Mouse (Mus musculus) C2C12 (cell line): ENCODE results near the gene Aasdhppt.
A peak's percentile ranks its signal among the peaks of the same experiment; 100 is the strongest.

Source experiments
- CEBPB ChIP-seq: IDR thresholded peaks from one replicate; pipeline ENCODE4 v1.6.1; 2011; ENCODE audit warnings: low read depth, mild to moderate bottlenecking, control low read depth, moderate library complexity
- CTCF ChIP-seq: IDR thresholded peaks from one replicate; pipeline ENCODE4 v1.5.1; 2011; ENCODE audit not compliant: control insufficient read depth, insufficient read depth, insufficient read length
- MAX ChIP-seq: IDR thresholded peaks from one replicate; pipeline ENCODE4 v1.6.1; 2011; ENCODE audit warnings: mild to moderate bottlenecking, control low read depth
- USF1 ChIP-seq: IDR thresholded peaks from one replicate; pipeline ENCODE4 v1.6.1; 2011; ENCODE audit warnings: low read depth, mild to moderate bottlenecking, control low read depth, moderate library complexity

DNA sequence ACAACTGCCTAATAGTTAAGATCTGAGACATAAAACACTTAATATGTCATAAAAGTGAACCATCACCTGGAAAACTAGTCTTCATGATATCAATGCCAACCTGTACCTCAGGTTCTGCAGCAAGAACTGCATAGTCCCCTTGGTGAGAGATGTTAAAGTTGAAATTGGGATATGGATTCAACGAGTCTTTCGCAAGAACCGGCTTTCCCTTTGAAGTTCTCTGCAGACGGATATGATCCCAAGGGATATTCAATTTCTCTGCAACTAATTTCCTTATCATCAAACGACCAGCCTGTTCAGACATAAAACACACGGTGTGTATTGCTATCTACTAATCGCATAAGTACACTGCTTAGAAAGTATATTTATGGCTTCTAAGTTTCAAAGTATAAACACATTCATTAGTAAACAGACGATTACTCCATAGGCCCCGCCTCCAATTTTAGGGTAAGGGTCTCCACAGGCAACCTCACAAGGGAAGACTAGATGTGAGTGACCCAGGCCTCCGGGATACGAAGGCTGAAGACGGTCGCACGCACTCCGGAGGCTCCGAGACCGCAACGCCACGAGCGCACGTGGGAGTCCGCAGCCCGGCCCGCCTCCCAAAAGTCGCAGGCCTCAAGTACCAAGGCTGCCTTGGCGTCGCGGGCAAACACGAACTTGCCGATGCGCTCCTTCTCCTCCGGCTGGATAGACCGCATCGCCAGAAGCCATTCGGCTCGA lies 482 bp downstream of the Aasdhppt start:
- TF ChIP-seq USF1 (no peak), CEBPB (peak; percentile 37), CTCF (no peak), MAX (peak; percentile 35)
